20 mouse cellular contexts compared by ENCODE assay signal in the genomic region with DNA sequence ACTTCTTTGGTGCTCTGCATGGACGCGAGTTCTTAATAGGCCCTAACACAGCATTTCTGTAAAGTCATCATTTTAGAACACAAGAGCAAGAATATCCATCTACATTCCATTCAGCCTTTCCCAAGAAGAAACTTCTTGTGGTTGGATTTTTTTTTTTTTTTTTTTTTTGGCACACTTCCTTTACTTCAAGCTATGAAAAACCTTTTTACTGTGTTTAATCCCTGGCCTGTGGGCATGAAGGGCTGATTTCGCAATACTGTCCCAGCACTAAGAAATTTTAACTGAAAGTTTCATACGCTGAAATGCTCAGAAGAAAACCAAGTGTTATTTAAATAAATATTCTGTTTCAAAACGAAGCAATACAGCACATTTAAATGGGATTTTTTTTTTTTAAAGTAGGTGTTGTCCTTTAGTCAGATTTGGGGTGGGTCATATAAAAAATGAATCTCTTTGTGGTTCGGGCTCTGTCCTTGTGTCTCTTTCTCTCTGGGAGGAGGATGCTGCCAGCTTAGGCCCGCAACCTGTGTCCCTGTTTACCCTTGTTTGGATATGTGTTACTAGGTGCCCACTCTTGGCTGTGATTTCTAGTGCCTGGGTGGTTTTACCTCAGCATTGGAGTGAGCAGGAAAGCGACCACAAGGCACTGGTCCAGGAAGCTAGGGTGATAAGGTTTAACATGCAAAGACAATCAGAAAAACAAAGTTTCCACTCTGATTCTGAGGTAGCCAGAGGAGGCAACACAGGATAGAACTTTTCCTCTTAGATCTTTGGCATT.
DNase-seq lines count a peak whose midpoint lies in the region; ATAC-seq and TF ChIP-seq lines count a peak whose summit lies in the region.
"Had no signal": no experiment of that assay in that cellular context is flagged by ENCODE, and none has a peak within 500 bp of the region (broad histone marks: within the 10 kb centered on the region; RNA-seq: fewer than 3 reads in every experiment).

No protein-coding gene starts in this region.

- H3K4me3 ChIP-seq in kidney, adult 2 months (ENCODE audit: insufficient read depth, low read depth, low read length): no peak overlapping the region
- no peak overlapping the region for H3K4me3 ChIP-seq in kidney, embryonic 15.5 days (replicated peaks)
- no peak overlapping the region for H3K4me3 ChIP-seq in forebrain, embryonic 14.5 days (ENCODE audit: low read depth, low read length)
- H3K4me3 ChIP-seq: embryonic facial prominence, embryonic 15.5 days; forebrain, embryonic 12.5 days; heart, adult 2 months; hindbrain, embryonic 15.5 days; limb, embryonic 13.5 days; midbrain, embryonic 10.5 days had no signal

- TF ChIP-seq CTCF in kidney, adult 2 months (conservative IDR thresholded peaks at IDR 0.05; ENCODE audit: insufficient read depth, insufficient read length, low read depth, low read length): no peak

- H3K27ac ChIP-seq in kidney, adult 2 months (ENCODE audit: insufficient read depth, low read depth, low read length): 0 out of 2 replicates have a peak overlapping the region, but pooled peaks have one; percentile 1
- H3K27ac ChIP-seq in kidney, embryonic 15.5 days: no peak overlapping the region
- H3K27ac ChIP-seq in forebrain, embryonic 14.5 days (ENCODE audit: low read depth, low read length): no peak overlapping the region
- H3K27ac ChIP-seq: embryonic facial prominence, embryonic 15.5 days; forebrain, embryonic 12.5 days; heart, adult 2 months; hindbrain, embryonic 15.5 days; limb, embryonic 13.5 days; midbrain, embryonic 10.5 days had no signal

- no peaks in the 10 kb centered on the region for H3K36me3 ChIP-seq in kidney, adult 2 months (ENCODE audit: control insufficient read depth, insufficient read depth, low read length)
- H3K36me3 ChIP-seq in kidney, embryonic 15.5 days: no peaks in the 10 kb centered on the region
- no peaks in the 10 kb centered on the region for H3K36me3 ChIP-seq in forebrain, embryonic 14.5 days (ENCODE audit: control insufficient read depth, insufficient read depth, low read length)
- H3K36me3 ChIP-seq: embryonic facial prominence, embryonic 15.5 days; forebrain, embryonic 12.5 days; hindbrain, embryonic 15.5 days; limb, embryonic 13.5 days; midbrain, embryonic 10.5 days had no signal

- TF ChIP-seq POLR2A in kidney, adult 2 months (IDR thresholded peaks at IDR 0.05; ENCODE audit: low read depth, low read length): no peak

- no peak overlapping the region for H3K9ac ChIP-seq in kidney, embryonic 15.5 days
- H3K9ac ChIP-seq in forebrain, embryonic 14.5 days (ENCODE audit: low read length): no peak overlapping the region
- H3K9ac ChIP-seq: embryonic facial prominence, embryonic 15.5 days; forebrain, embryonic 12.5 days; hindbrain, embryonic 15.5 days; limb, embryonic 13.5 days; liver, postnatal 0 days had no signal

- 79% methylated on average over 8 of the region's 8 CpGs for WGBS in kidney, adult 2 months
- WGBS in kidney, embryonic 15.5 days: 88% methylated on average over 8 of the region's 8 CpGs
- WGBS in forebrain, embryonic 14.5 days: 92% methylated on average over 8 of the region's 8 CpGs

- ATAC-seq in kidney, embryonic 15.5 days (replicated peaks; ENCODE audit: low FRiP score): no peak
- ATAC-seq in granulocyte monocyte progenitor cell, adult 5-6 weeks (replicated peaks; ENCODE audit: poor library complexity, severe bottlenecking): peak; percentile 56; the same call in 1 of the 2 replicates
- no peak for ATAC-seq in forebrain, embryonic 14.5 days
- ATAC-seq: intestine, postnatal 0 days; liver, postnatal 0 days had no signal

- peak; percentile 49 for DNase-seq in kidney, adult 2 months
- DNase-seq in NIH3T3 (ENCODE audit: low read depth): peak; percentile 82
- DNase-seq in lung, postnatal 36 days: peak; percentile 65
- no peak for DNase-seq in left cerebral cortex, adult 11 months (ENCODE audit: low spot score)
- DNase-seq in left cerebral cortex, adult 18-20 months (ENCODE audit: low spot score in 2 of 2): no peak
- DNase-seq in forebrain, embryonic 14.5 days (ENCODE audit: low spot score): no peak
- DNase-seq: cerebellum, adult 9-11 months; kidney, postnatal 10 days; liver, postnatal 0 days; thymus, postnatal 4 days had no signal

- H3K4me2 ChIP-seq in kidney, embryonic 15.5 days: no peak overlapping the region
- no peak overlapping the region for H3K4me2 ChIP-seq in forebrain, embryonic 14.5 days (ENCODE audit: low read length)
- H3K4me2 ChIP-seq: embryonic facial prominence, embryonic 15.5 days; forebrain, embryonic 12.5 days; hindbrain, embryonic 15.5 days; limb, embryonic 13.5 days had no signal

- H3K4me1 ChIP-seq in kidney, adult 2 months (ENCODE audit: control insufficient read depth, insufficient read depth, low read length): no peaks in the 10 kb centered on the region
- no peaks in the 10 kb centered on the region for H3K4me1 ChIP-seq in kidney, embryonic 15.5 days
- H3K4me1 ChIP-seq in forebrain, embryonic 14.5 days (ENCODE audit: control insufficient read depth, insufficient read depth, low read length): peaks cover 7% of the 10 kb centered on the region; the same call in 1 of the 2 replicates
- H3K4me1 ChIP-seq: forebrain, embryonic 12.5 days; hindbrain, embryonic 15.5 days had no signal

- no peaks in the 10 kb centered on the region for H3K27me3 ChIP-seq in kidney, adult 2 months (replicated peaks; ENCODE audit: control insufficient read depth, insufficient read depth, low read length)
- H3K27me3 ChIP-seq in kidney, embryonic 15.5 days: no peaks in the 10 kb centered on the region
- H3K27me3 ChIP-seq in forebrain, embryonic 14.5 days (replicated peaks; ENCODE audit: control insufficient read depth, insufficient read depth, low read length): no peaks in the 10 kb centered on the region
- H3K27me3 ChIP-seq: CH12.LX; embryonic facial prominence, embryonic 15.5 days; forebrain, embryonic 12.5 days; hindbrain, embryonic 15.5 days; limb, embryonic 13.5 days had no signal

- H3K9me3 ChIP-seq in kidney, embryonic 15.5 days (replicated peaks): no peaks in the 10 kb centered on the region
- peaks cover 5% of the 10 kb centered on the region; the same call in 1 of the 2 replicates for H3K9me3 ChIP-seq in forebrain, embryonic 14.5 days (replicated peaks; ENCODE audit: control insufficient read depth, low read length)
- H3K9me3 ChIP-seq: embryonic facial prominence, embryonic 15.5 days; forebrain, embryonic 12.5 days; hindbrain, embryonic 15.5 days; limb, embryonic 13.5 days; midbrain, embryonic 10.5 days had no signal

Comparison
In these comparisons a context has a peak if more than half of its experiments do, and no peak if none do; other contexts are left out.
1. DNase-seq: peak in kidney, adult 2 months (single experiment), NIH3T3 (single experiment) and lung, postnatal 36 days (single experiment); none in left cerebral cortex, adult 11 months (single experiment), left cerebral cortex, adult 18-20 months (0 of 2) and forebrain, embryonic 14.5 days (single experiment).